Mouse (Mus musculus): ENCODE measurements around the gene Golt1b. TPM values are rescaled to one million over a fixed set of nuclear protein-coding genes. Genes with fewer than 3 reads are reported as not detected.
"Not testable (repeated sequence)": the region's sequence is repeated elsewhere in the genome, so short reads cannot be mapped to it uniquely, and the experiment has no call there.

The Golt1b gene
- polyA plus RNA-seq, 1 experiment from 2014 or later = 18.0 TPM

DNA sequence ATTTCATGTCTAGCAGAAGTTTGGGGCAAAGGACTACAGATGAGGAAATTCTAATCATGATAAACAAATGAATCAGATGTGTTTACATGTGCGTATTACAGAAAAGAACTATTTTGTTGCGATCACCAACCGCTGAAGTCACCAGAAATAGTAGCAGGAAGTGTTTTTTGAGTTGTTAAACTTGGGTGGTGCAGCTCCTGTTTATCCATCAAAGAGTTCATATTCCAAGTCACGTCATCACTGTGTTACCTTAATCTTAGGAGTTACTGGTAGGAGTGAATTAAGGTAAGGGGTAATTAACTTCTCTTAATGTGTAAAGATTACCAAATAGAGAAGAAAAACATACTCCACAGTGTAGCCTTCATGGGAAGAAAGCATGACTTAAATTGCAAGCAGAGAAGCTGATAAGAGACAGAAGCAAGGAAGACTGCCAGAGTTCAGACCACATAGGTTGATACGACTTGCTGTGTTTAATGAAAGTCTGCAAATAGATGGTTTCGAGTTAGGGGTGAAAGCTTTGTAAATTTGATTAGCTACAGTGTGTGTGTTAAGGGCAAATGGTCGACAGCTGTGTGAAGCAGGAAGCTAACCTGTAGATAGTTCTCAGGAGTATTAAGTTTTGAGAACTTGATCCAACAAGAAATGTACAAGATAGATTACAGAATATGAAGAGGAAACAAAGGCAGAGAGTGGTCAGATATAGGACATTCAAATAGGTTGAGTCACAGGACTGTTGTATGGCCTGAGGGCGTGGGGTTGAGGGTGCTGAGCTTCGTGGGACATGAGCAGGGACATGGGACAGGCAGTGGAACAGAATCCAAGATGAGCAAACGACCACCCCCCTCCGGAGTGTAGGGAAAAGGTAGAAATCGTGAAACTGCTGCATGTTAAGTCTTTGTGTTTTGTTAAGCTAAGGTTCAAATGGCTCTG is 40.6 kb upstream of the Golt1b start:
- peaks cover 11% of the 10 kb centered on the region; the same call in 1 of the 2 replicates for H3K36me3 ChIP-seq (replicated peaks; ENCODE audit: insufficient read depth, low read length)
- H3K4me2 ChIP-seq (ENCODE audit: low read depth, low read length) = peak overlapping the region; percentile 64
- H3K9ac ChIP-seq (replicated peaks) = peak overlapping the region; percentile 74
- H3K9me3 ChIP-seq (ENCODE audit: low read length) = no peaks in the 10 kb centered on the region
- peaks cover 17% of the 10 kb centered on the region for H3K4me1 ChIP-seq (ENCODE audit: insufficient read depth)
- H3K4me3 ChIP-seq (ENCODE audit: low read depth, low read length) = peak overlapping the region; percentile 88
- peak overlapping the region; percentile 90 for H3K27ac ChIP-seq (ENCODE audit: low read depth)
- no peaks in the 10 kb centered on the region for H3K27me3 ChIP-seq (ENCODE audit: insufficient read depth, low read length)
- 35% methylated on average over 12 of the region's 12 CpGs for WGBS (ENCODE audit: insufficient replicate concordance)
- TF ChIP-seq EP300 (IDR thresholded peaks at IDR 0.05; ENCODE audit: low read depth) (no peak), CTCF (IDR thresholded peaks at IDR 0.05; ENCODE audit: low read depth) (no peak)
- no peak for DNase-seq
- no peak; the same call in 1 of the 2 replicates for ATAC-seq

DNA sequence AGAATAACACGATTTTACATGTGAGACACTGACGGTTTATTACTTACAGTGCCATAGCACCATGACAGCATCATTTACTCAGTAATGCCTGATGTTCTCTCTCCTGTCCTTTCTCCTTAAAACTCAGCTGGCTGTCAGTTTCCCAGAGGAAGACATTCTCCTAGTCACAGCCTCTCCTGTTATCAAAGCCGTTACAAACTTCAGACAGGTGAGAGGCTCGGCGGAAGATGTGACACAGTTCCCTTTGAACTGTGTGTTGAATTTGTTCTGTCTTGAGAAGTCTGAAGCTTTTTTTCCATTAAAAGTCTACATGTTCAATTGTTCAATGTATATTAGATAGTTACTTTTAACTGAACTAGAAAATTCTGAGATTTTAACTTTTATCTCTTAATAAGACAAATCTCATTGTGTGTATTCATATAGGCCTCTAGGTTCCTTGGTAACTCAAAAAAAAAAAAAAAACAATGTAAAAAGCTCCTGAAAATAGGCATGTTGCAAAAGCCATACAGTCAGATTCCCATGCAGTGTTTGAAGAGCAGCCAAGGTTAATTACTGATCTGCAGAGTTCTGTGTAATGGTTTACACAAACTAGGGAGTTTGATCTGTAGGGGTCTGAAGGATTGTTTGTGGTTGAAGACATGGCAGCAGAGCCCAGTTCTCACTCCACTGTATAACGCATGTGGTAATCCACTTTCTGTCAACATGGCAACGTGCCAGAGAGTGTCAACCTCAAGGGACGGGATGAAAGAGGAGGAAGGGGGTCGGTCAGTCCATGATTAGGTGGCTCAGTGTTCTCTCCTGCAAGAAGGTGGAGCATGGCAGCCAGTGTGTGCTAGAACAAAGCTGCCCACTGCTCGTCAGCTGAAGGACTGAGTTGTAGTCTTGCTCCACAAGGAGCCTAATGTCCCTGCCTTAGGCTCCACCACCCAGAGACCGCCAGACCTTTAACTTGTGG is 39.3 kb upstream of the Golt1b start:
- no peak for TF ChIP-seq CTCF (IDR thresholded peaks at IDR 0.05; ENCODE audit: low read depth)
- TF ChIP-seq EP300 (IDR thresholded peaks at IDR 0.05; ENCODE audit: low read depth) = no peak
- DNase-seq = peak; percentile 68
- 66% methylated on average over 11 of the region's 11 CpGs for WGBS (ENCODE audit: insufficient replicate concordance)

DNA sequence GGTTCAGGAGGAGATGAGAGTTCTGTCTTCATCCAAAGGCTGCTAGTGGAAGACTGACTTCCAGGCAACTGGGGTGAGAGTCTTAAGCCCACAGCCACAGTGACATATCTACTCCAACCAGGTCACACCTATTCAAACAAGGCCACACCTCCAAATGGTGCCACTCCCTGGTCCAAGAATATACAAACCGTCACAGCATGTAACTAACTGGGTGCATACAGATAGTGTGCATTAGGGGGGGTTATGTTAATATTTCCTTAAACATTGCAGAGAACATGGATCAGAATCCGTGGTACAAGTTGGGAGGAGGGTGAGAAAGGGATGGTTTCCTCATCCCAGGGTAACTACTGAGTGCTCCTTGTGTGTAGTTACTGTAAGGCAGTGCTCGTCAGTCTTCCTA is 34.9 kb upstream of the Golt1b start:
- H3K4me1 ChIP-seq (ENCODE audit: insufficient read depth); H3K4me2 ChIP-seq (ENCODE audit: low read depth, low read length); H3K4me3 ChIP-seq (ENCODE audit: low read depth, low read length); DNase-seq; ATAC-seq; H3K9me3 ChIP-seq (ENCODE audit: low read length); H3K9ac ChIP-seq (replicated peaks); H3K27ac ChIP-seq (ENCODE audit: low read depth); H3K27me3 ChIP-seq (ENCODE audit: insufficient read depth, low read length): not testable (repeated sequence)
- peaks cover 44% of the 10 kb centered on the region for H3K36me3 ChIP-seq (replicated peaks; ENCODE audit: insufficient read depth, low read length)
- 83% methylated on average over 3 of the region's 3 CpGs for WGBS (ENCODE audit: insufficient replicate concordance)

More for the DNA sequence above, 39.3 kb upstream of the Golt1b start:
- peaks cover 18% of the 10 kb centered on the region for H3K36me3 ChIP-seq (replicated peaks; ENCODE audit: insufficient read depth, low read length)
- H3K4me1 ChIP-seq (ENCODE audit: insufficient read depth) = peaks cover 17% of the 10 kb centered on the region
- no peaks in the 10 kb centered on the region for H3K9me3 ChIP-seq (ENCODE audit: low read length)
- ATAC-seq = peak; percentile 43
- H3K4me3 ChIP-seq (ENCODE audit: low read depth, low read length) = no peak overlapping the region
- no peaks in the 10 kb centered on the region for H3K27me3 ChIP-seq (ENCODE audit: insufficient read depth, low read length)
- peak overlapping the region; percentile 64 for H3K4me2 ChIP-seq (ENCODE audit: low read depth, low read length)
- H3K9ac ChIP-seq (replicated peaks) = no peak overlapping the region
- peak overlapping the region; percentile 55 for H3K27ac ChIP-seq (ENCODE audit: low read depth)

DNA sequence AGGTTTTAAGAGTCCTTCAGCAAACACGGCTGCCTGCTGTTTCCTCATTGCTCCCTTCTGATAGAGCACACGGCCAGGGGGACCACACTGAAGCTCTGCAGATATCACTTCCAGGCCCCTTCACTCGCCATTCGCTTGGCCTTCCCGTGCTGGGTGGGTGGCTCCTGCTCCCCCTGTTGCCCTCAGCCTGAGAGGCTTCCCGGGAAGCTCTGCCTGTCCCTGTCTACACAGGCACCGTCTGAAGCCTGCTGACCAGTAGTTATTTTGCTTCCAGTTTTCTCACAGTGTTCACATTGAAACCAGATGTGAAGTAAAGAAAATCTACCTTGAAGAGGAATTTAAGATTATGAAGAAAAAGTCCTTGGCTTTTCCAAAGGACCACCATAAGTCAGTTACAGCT is 29.9 kb upstream of the Golt1b start:
- H3K4me1 ChIP-seq (ENCODE audit: insufficient read depth) = no peaks in the 10 kb centered on the region
- H3K4me2 ChIP-seq (ENCODE audit: low read depth, low read length) = no peak overlapping the region
- TF ChIP-seq CTCF (IDR thresholded peaks at IDR 0.05; ENCODE audit: low read depth) = no peak
- TF ChIP-seq EP300 (IDR thresholded peaks at IDR 0.05; ENCODE audit: low read depth) = no peak
- WGBS (ENCODE audit: insufficient replicate concordance) = 71% methylated on average over 7 of the region's 7 CpGs
- H3K36me3 ChIP-seq (replicated peaks; ENCODE audit: insufficient read depth, low read length) = peaks cover 66% of the 10 kb centered on the region
- no peak overlapping the region for H3K9ac ChIP-seq (replicated peaks)
- no peaks in the 10 kb centered on the region for H3K27me3 ChIP-seq (ENCODE audit: insufficient read depth, low read length)
- DNase-seq = no peak
- ATAC-seq = no peak
- no peaks in the 10 kb centered on the region for H3K9me3 ChIP-seq (ENCODE audit: low read length)
- H3K4me3 ChIP-seq (ENCODE audit: low read depth, low read length) = no peak overlapping the region
- H3K27ac ChIP-seq (ENCODE audit: low read depth) = no peak overlapping the region

DNA sequence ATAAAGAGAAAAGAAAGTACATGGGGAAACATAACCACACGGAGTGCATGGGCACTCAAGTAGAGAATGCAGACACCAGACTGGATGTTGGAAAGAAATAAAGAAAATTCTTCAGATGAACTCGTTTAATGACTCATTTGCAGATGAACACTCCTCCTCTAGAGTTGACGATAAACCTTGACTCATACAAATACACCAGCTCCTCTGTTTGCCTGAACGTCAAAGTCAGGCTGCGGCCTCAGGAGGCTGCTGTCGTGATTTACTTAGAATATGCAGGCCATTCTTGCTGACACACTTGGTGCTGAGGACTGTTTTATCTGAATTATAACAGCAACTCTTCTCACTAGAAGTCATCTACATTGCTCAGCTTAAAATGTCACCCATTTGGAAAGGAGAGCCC is 25.0 kb upstream of the Golt1b start:
- no peak for ATAC-seq
- 89% methylated on average over 6 of the region's 6 CpGs for WGBS (ENCODE audit: insufficient replicate concordance)
- peaks cover 67% of the 10 kb centered on the region for H3K36me3 ChIP-seq (replicated peaks; ENCODE audit: insufficient read depth, low read length)
- DNase-seq = no peak
- no peak overlapping the region for H3K9ac ChIP-seq (replicated peaks)
- H3K27ac ChIP-seq (ENCODE audit: low read depth) = no peak overlapping the region
- H3K9me3 ChIP-seq (ENCODE audit: low read length) = no peaks in the 10 kb centered on the region
- H3K4me2 ChIP-seq (ENCODE audit: low read depth, low read length) = no peak overlapping the region
- TF ChIP-seq EP300 (IDR thresholded peaks at IDR 0.05; ENCODE audit: low read depth) (no peak), CTCF (IDR thresholded peaks at IDR 0.05; ENCODE audit: low read depth) (no peak)
- H3K27me3 ChIP-seq (ENCODE audit: insufficient read depth, low read length) = no peaks in the 10 kb centered on the region
- no peak overlapping the region for H3K4me3 ChIP-seq (ENCODE audit: low read depth, low read length)
- no peaks in the 10 kb centered on the region for H3K4me1 ChIP-seq (ENCODE audit: insufficient read depth)

DNA sequence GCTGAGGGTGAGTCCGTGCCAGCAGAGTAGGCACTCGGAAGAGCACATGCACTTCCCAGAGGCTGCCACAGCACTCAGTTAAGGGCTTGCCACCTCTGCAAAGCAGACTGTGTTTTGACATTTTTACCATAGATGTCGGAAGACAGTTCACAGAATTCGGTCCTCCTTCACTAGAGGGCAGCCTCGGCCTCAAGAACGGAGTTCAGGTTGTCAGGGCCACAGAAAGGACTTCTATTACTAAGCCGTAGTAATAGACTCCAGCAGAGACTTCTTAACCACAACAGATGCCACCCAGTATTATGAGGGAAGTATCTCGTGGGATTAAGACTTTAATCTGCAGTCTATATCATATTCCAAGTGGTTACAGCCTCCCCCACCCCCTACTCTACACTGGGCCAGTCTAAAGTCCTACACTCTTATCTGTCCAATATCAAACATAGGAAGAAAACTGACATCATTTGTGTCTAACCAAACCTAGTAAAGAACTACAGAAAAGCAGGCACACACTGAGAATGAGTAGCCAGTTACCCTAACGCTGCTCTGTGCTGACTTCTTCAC is 23.9 kb upstream of the Golt1b start:
- no peak overlapping the region for H3K4me2 ChIP-seq (ENCODE audit: low read depth, low read length)
- H3K27ac ChIP-seq (ENCODE audit: low read depth) = no peak overlapping the region
- H3K36me3 ChIP-seq (replicated peaks; ENCODE audit: insufficient read depth, low read length) = peaks cover 71% of the 10 kb centered on the region
- H3K4me1 ChIP-seq (ENCODE audit: insufficient read depth) = no peaks in the 10 kb centered on the region
- no peak overlapping the region for H3K9ac ChIP-seq (replicated peaks)
- no peaks in the 10 kb centered on the region for H3K27me3 ChIP-seq (ENCODE audit: insufficient read depth, low read length)
- ATAC-seq = no peak
- 67% methylated on average over 9 of the region's 9 CpGs for WGBS (ENCODE audit: insufficient replicate concordance)
- H3K9me3 ChIP-seq (ENCODE audit: low read length) = no peaks in the 10 kb centered on the region
- TF ChIP-seq CTCF (IDR thresholded peaks at IDR 0.05; ENCODE audit: low read depth) (peak; percentile 42; the same call in 1 of the 2 replicates), EP300 (IDR thresholded peaks at IDR 0.05; ENCODE audit: low read depth) (no peak)
- no peak overlapping the region for H3K4me3 ChIP-seq (ENCODE audit: low read depth, low read length)
- no peak for DNase-seq
